Comparison of ENCODE assay signal across 8 mouse cellular contexts in the genomic region with DNA sequence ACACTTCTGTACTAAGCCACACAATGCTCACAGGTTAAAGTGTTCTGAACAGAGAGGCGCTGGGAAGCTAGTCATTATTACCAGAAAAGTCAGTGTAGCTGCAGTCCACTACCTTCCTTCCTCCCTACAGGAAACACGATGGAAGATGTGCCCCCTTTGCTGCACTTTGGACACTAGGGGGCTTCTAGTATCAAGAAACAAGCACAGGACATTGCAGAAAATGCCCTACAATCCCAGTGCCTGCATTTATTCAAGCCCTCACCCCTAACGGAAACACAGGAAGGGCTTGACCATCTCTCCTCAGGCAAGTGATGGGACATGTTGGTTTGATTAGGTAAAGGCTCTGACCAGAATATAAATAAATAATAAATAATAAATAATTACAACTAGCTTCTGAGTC. TPM values are rescaled to one million over a fixed set of nuclear protein-coding genes. Genes with fewer than 3 reads are reported as not detected.
DNase-seq lines count a peak whose midpoint lies in the region; ATAC-seq and TF ChIP-seq lines count a peak whose summit lies in the region.

No protein-coding gene starts in this region.

- no peak overlapping the region for H3K27ac ChIP-seq in cerebellum, adult 2 months (ENCODE audit: insufficient read depth, low read length)
- no peak overlapping the region for H3K27ac ChIP-seq in left cerebral cortex, adult 2 months

- no peak for TF ChIP-seq POLR2A in cerebellum, adult 2 months (IDR thresholded peaks at IDR 0.05; ENCODE audit: borderline replicate concordance, insufficient read depth, low read length)

- DNase-seq in cerebellum, adult 2 months = peak; percentile 50 to 55
- no peak for DNase-seq in cerebellum, adult 8-10 months
- DNase-seq in left cerebral cortex, adult 2 months (ENCODE audit: extremely low spot score in 1 of 2, low spot score in 2 of 2) = no peak
- no peak for DNase-seq in left cerebral cortex, adult 8-10 months (ENCODE audit: low spot score in 2 of 2)
- peak; percentile 79 for DNase-seq in embryo, embryonic 10 days (ENCODE audit: low spot score)
- DNase-seq in urinary bladder, postnatal 36 days (ENCODE audit: low spot score in 2 of 2) = no peak
- no peak for DNase-seq in gastrocnemius, adult 8-10 months (ENCODE audit: low spot score in 2 of 2)

- peak; percentile 36; the same call in 1 of the 2 replicates for ATAC-seq in megakaryocyte progenitor cell, adult 5-6 weeks (replicated peaks; ENCODE audit: poor library complexity)

- no peak overlapping the region for H3K4me3 ChIP-seq in cerebellum, adult 2 months (replicated peaks; ENCODE audit: insufficient read depth, low read depth, low read length)
- no peak overlapping the region for H3K4me3 ChIP-seq in left cerebral cortex, adult 2 months

- WGBS in cerebellum, adult 2 months = 17% methylated on average over 3 of the region's 3 CpGs

- intact Hi-C loops in left cerebral cortex, adult 2 months (cut with DNase I) = loop anchor here (5.0 kb wide), 1 partner anchor 214 kb away; no protein-coding TSS in a partner anchor

- no peaks in the 10 kb centered on the region for H3K4me1 ChIP-seq in cerebellum, adult 2 months (ENCODE audit: control insufficient read depth, insufficient read depth, low read length)

- no peaks in the 10 kb centered on the region for H3K27me3 ChIP-seq in cerebellum, adult 2 months (ENCODE audit: control insufficient read depth, insufficient read depth, low read length)

- TF ChIP-seq CTCF in cerebellum, adult 2 months (IDR thresholded peaks at IDR 0.05; ENCODE audit: borderline replicate concordance, insufficient read depth, low read depth, low read length) = peak; percentile 62
- peak; percentile 60 for TF ChIP-seq CTCF in left cerebral cortex, adult 2 months (IDR thresholded peaks at IDR 0.05)

RNA-seq across cellular contexts. Expression of gene Lhfp, which starts 7.9 kb away (rescaled TPM):
- polyA plus RNA-seq in cerebellum, adult 2 months (2012; rRNA removed) = 114 and 132 TPM in 2 replicates
- total RNA-seq in left cerebral cortex, adult 2 months (2021) = 10 to 100 TPM; 32.9 to 34.4 TPM
- total RNA-seq in left cerebral cortex, adult 8-10 months (2022) = 10 to 100 TPM; 22.4 to 26.7 (median 24.0) TPM
- total RNA-seq in megakaryocyte progenitor cell, adult 5-6 weeks (2015) = 0.47 TPM in 1 of 2 replicates, not detected in the other
- total RNA-seq in megakaryocyte progenitor cell, adult 5-6 weeks (2017) = not detected in 2 replicates
- total RNA-seq in gastrocnemius, adult 8-10 months (2022) = 10 to 100 TPM in 1 of 4 experiments, 1 to 10 TPM in 3; 5.4 to 10.3 (median 7.5) TPM

RNA-seq across cellular contexts. Expression of gene Cog6, which starts 16.4 kb away (rescaled TPM):
- polyA plus RNA-seq in cerebellum, adult 2 months (2012; rRNA removed) = 43.8 and 44.0 TPM in 2 replicates
- total RNA-seq in left cerebral cortex, adult 2 months (2021) = 10 to 100 TPM; 41.9 to 46.7 TPM
- total RNA-seq in left cerebral cortex, adult 8-10 months (2022) = 10 to 100 TPM; 38.0 to 41.8 (median 39.5) TPM
- total RNA-seq in megakaryocyte progenitor cell, adult 5-6 weeks (2015) = 19.4 and 22.2 TPM in 2 replicates
- 23.6 and 28.9 TPM in 2 replicates for total RNA-seq in megakaryocyte progenitor cell, adult 5-6 weeks (2017)
- 10 to 100 TPM; 37.9 to 50.6 (median 45.6) TPM for total RNA-seq in gastrocnemius, adult 8-10 months (2022)

Comparison
In these comparisons a context has a peak if more than half of its experiments do, and no peak if none do; other contexts are left out.
1. DNase-seq: peak in cerebellum, adult 2 months (2 of 2) and embryo, embryonic 10 days (single experiment); none in cerebellum, adult 8-10 months (single experiment), left cerebral cortex, adult 2 months (0 of 2), left cerebral cortex, adult 8-10 months (0 of 2), urinary bladder, postnatal 36 days (0 of 2) and gastrocnemius, adult 8-10 months (0 of 2).
2. RNA of gene Lhfp, which starts 7.9 kb away (total RNA-seq): 32.9 to 34.4 TPM in left cerebral cortex, adult 2 months, 22.4 to 26.7 TPM in left cerebral cortex, adult 8-10 months and 5.4 to 10.3 TPM in gastrocnemius, adult 8-10 months; 0.47 TPM in megakaryocyte progenitor cell, adult 5-6 weeks; every median in the first group is over 4 times any median in the second.